Mouse (Mus musculus): Measurements from ENCODE around the gene AI987944. TPM values are rescaled to one million over a fixed set of nuclear protein-coding genes. Genes with fewer than 3 reads are reported as not detected.

The AI987944 gene
- total RNA-seq (2021) = 10 to 100 TPM; 12.7 to 14.4 TPM
- long read RNA-seq, transcript AI987944-202 (5 exons, 2,071 nt) = major isoform, 14 of 28 reads
- long read RNA-seq, transcript AI987944-201 (4 exons, 2,671 nt) = minor isoform, 6 of 28 reads
- long read RNA-seq, partial matches to known transcripts = 0 of 28 reads
- long read RNA-seq, other reads (novel, unspliced or antisense) = 7 of 28 reads

DNA sequence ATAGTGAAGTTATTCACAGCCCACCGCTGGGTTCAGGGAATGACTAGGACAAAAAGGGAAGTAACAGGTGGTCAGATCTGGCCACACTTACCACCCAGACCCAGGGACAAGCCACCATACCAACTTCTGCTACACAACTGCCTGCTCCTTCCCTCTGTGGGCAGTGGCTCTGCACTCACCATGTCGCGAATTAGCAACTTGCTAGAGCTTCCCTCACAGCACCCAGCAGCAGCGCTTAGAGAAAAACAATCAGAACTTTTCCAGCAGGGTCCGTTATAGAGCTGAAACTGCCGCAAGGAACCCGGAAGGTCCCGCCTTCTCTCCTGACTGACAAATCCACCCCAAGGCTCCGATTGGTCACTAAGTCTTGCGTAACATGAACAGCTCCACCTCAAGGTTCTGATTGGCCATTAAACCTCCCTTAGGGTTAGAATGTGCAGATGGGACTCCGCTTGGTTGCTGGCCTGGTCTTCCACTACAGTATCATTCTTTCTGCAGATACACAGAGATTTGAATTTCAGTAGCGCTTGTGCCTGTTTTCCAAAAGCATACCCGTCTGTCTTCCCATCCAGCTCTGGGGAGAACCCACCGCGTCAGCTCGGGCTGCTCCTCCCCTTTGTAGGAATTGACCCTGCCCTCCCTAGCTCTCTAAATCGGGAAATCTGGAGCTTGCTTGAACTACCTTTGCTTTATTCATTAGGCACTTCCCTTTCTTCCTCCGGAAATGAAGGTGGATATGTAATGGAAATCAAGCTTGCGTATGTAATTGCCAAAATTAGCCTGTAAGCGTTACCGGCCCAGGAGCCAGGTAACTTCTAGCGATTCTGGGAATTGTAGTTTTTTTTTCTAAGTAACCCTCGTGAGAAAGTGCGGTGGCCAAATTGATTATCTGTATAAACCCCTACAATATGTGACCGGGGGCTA lies at the start of gene AI987944:
Gene AI987944, minus strand, starts transcription at position 332 of the 924 bp plus-strand sequence.
- peak; percentile 76 to 92 for DNase-seq (ENCODE audit: low spot score in 2 of 2)

DNA sequence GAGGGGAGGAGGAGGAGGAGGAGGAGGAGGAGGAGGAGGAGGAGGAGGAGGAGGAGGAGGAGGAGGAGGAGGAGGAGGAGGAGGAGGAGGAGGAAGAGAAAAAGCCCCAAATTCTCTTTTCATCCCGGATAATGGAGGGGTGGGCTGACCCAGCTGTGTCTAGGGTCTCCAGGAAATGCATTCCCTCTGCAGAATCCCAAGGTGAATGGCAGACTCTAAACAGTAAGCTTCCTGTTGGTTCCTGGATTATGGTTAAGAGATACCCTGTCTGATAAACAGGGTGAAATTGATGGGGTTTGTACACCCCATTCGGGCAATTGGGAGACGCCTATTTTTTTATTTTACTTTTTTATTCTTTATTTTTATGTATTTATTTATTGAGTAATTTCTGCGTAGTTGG lies 951 bp upstream of the AI987944 start:
- DNase-seq (ENCODE audit: low spot score in 2 of 2) = peak in 1 of 2 experiments; percentile 3

Other genes starting within 250 kb of the AI987944 start
- gene Gm5592, start 239.5 kb downstream of the AI987944 start, total RNA-seq (2021) = not detected
- gene Vmn2r57, start 55.3 kb upstream of the AI987944 start, total RNA-seq (2021) = under 1 TPM; 0.50 to 0.56 TPM
- gene Gm20449, start 106.0 kb upstream of the AI987944 start, total RNA-seq (2021) = under 1 TPM; 0.20 to 0.42 TPM
- gene AW146154, start 106.5 kb upstream of the AI987944 start, total RNA-seq (2021) = 10 to 100 TPM in 1 of 2 experiments, 1 to 10 TPM in 1; 9.2 to 10.7 TPM
- gene Gm6871, start 180.3 kb upstream of the AI987944 start, total RNA-seq (2021) = not detected
- gene 2610021A01Rik, start 205.9 kb upstream of the AI987944 start, total RNA-seq (2021) = 10 to 100 TPM; 36.3 to 37.0 TPM
- gene Zfp788, start 239.8 kb upstream of the AI987944 start, total RNA-seq (2021) = 10 to 100 TPM; 34.7 to 35.4 TPM

Data from layer of hippocampus, adult 18-20 months (tissue).